Comparison of ENCODE assay signal across 8 mouse cellular contexts in the genomic region with DNA sequence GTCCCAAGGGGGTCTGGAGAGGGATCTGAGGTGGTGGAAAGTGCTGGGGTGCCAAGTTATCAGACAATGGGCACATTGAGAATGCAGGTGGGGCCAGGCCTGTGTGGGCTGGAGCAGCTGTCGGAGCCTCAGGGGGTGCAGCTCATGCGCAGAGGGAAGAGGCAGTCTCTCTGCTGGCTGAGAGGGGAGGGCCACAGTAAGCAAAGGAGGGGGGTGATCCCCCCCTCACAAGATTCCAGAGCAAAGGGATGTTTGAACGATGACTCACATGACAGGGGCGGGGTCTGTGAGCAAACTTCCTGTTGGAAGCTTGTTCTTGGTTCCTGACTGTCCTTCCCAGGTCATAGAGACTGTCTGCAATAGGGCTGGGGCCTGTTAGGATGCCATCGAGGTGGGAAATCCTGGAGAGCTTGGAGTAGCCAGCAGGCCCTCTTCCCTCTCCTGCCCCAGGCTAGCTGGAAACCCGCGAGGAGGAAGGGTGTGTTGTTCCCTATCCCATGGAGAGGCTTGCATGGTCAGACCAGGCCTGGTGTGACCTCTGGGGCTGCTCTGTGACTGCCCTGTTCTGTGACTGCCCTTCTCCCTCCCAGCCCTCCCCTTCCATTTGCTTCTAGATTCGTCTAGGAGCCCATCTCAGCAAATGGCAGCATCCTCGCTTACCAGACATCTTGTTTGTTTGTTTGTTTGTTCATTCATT. TPM values are rescaled to one million over a fixed set of nuclear protein-coding genes. Genes with fewer than 3 reads are reported as not detected.
A peak's percentile ranks its signal among the peaks of the same experiment; 100 is the strongest.
DNase-seq lines count a peak whose midpoint lies in the region; ATAC-seq lines count a peak whose summit lies in the region.

No protein-coding gene starts in this region.

- peak; percentile 7 for DNase-seq in layer of hippocampus, adult 9-11 months
- no peak for DNase-seq in layer of hippocampus, postnatal 14 days (ENCODE audit: low spot score in 2 of 2)
- peak; percentile 47 for DNase-seq in limb, embryonic 10.5 days (ENCODE audit: low spot score)
- DNase-seq in left cerebral cortex, postnatal 25 days (ENCODE audit: low spot score in 2 of 2): no peak
- no peak for DNase-seq in left cerebral cortex, adult 18-20 months (ENCODE audit: low spot score in 2 of 2)

- H3K9me3 ChIP-seq in heart, embryonic 14.5 days (ENCODE audit: control insufficient read depth, low read length): 0 out of 2 replicates have a peak, but pooled peaks cover 3% of the 10 kb centered on the region
- H3K9me3 ChIP-seq in limb, embryonic 10.5 days (replicated peaks): no peaks in the 10 kb centered on the region; the same call in 1 of the 2 replicates
- no peaks in the 10 kb centered on the region for H3K9me3 ChIP-seq in neural tube, embryonic 13.5 days

- ATAC-seq in heart, embryonic 14.5 days (ENCODE audit: insufficient number of reproducible peaks, insufficient read depth, low FRiP score, low read depth): peak; percentile 32; the same call in 1 of the 2 replicates
- ATAC-seq in neural tube, embryonic 13.5 days (ENCODE audit: low read depth): peak; percentile 50; the same call in 1 of the 2 replicates

- 0 out of 2 replicates have a peak overlapping the region, but pooled peaks have one; percentile 8 for H3K27ac ChIP-seq in brown adipose tissue, adult 24 weeks (replicated peaks; ENCODE audit: low read depth, low read length)
- H3K27ac ChIP-seq in heart, embryonic 14.5 days (replicated peaks in 1 of 2; ENCODE audit: control insufficient read depth in 1 of 2, insufficient read depth in 1 of 2, low read depth in 2 of 2, low read length in 2 of 2): no peak overlapping the region
- H3K27ac ChIP-seq in limb, embryonic 10.5 days: peak overlapping the region; percentile 77
- no peak overlapping the region for H3K27ac ChIP-seq in neural tube, embryonic 13.5 days (replicated peaks)

- peak overlapping the region; percentile 6; the same call in 1 of the 2 replicates for H3K4me2 ChIP-seq in heart, embryonic 14.5 days (ENCODE audit: low read length)
- H3K4me2 ChIP-seq in neural tube, embryonic 13.5 days: no peak overlapping the region

- no peak overlapping the region for H3K9ac ChIP-seq in heart, embryonic 14.5 days (ENCODE audit: low read length)
- H3K9ac ChIP-seq in neural tube, embryonic 13.5 days: no peak overlapping the region

- intact Hi-C loops in left cerebral cortex, postnatal 25 days (cut with DNase I): no loop called here

- H3K4me3 ChIP-seq in brown adipose tissue, adult 24 weeks (ENCODE audit: insufficient read depth, low read depth, low read length): no peak overlapping the region
- H3K4me3 ChIP-seq in heart, embryonic 14.5 days (ENCODE audit: control insufficient read depth in 1 of 2, insufficient read depth in 1 of 2, low read depth in 1 of 2, low read length in 2 of 2): no peak overlapping the region
- no peak overlapping the region for H3K4me3 ChIP-seq in limb, embryonic 10.5 days
- H3K4me3 ChIP-seq in neural tube, embryonic 13.5 days: no peak overlapping the region

- 40% methylated on average over 9 of the region's 9 CpGs for WGBS in heart, embryonic 14.5 days
- 61% methylated on average over 9 of the region's 9 CpGs for WGBS in limb, embryonic 10.5 days
- 66% methylated on average over 9 of the region's 9 CpGs for WGBS in neural tube, embryonic 13.5 days

- peaks cover 5% of the 10 kb centered on the region; the same call in 1 of the 2 replicates for H3K4me1 ChIP-seq in brown adipose tissue, adult 24 weeks (ENCODE audit: control insufficient read depth, insufficient read depth, insufficient read length, low read length)
- peaks cover 7 to 8% of the 10 kb centered on the region in 2 experiments for H3K4me1 ChIP-seq in heart, embryonic 14.5 days (ENCODE audit: control insufficient read depth in 2 of 2, insufficient read depth in 2 of 2, low read length in 2 of 2)
- H3K4me1 ChIP-seq in limb, embryonic 10.5 days: peaks cover 42% of the 10 kb centered on the region
- peaks cover 9% of the 10 kb centered on the region; the same call in 1 of the 2 replicates for H3K4me1 ChIP-seq in neural tube, embryonic 13.5 days (replicated peaks)

- H3K36me3 ChIP-seq in heart, embryonic 14.5 days (ENCODE audit: control insufficient read depth, insufficient read depth, low read length): no peaks in the 10 kb centered on the region
- no peaks in the 10 kb centered on the region for H3K36me3 ChIP-seq in limb, embryonic 10.5 days
- no peaks in the 10 kb centered on the region for H3K36me3 ChIP-seq in neural tube, embryonic 13.5 days

- H3K27me3 ChIP-seq in heart, embryonic 14.5 days (ENCODE audit: control insufficient read depth, insufficient read depth, low read length): no peaks in the 10 kb centered on the region
- no peaks in the 10 kb centered on the region for H3K27me3 ChIP-seq in limb, embryonic 10.5 days (ENCODE audit: low read depth, poor library complexity, severe bottlenecking)
- H3K27me3 ChIP-seq in neural tube, embryonic 13.5 days: no peaks in the 10 kb centered on the region

RNA-seq across cellular contexts. Expression of a gene that starts 16.5 kb away (rescaled TPM):
- total RNA-seq in layer of hippocampus, postnatal 14 days (2021): under 1 TPM; 0.24 to 0.35 TPM
- polyA plus RNA-seq in brown adipose tissue, adult 24 weeks (2012; ENCODE audit: insufficient read depth, insufficient read length, missing spikeins): not detected in 2 replicates
- polyA plus RNA-seq in heart, embryonic 14.5 days (2014; fragmentation: Nextera tagmentation; extraction: Ambion mirVana): 0.49 and 0.82 TPM in 2 replicates
- polyA plus RNA-seq in limb, embryonic 10.5 days (2016; fragmentation: Nextera tagmentation; extraction: Ambion mirVana): 15.4 and 16.4 TPM in 2 replicates
- 4.0 and 4.1 TPM in 2 replicates for polyA plus RNA-seq in neural tube, embryonic 13.5 days (2015; fragmentation: Nextera tagmentation; extraction: Ambion mirVana)
- total RNA-seq in left cerebral cortex, postnatal 25 days (2021): 1 to 10 TPM; 2.3 to 2.5 TPM
- 1 to 10 TPM; 2.2 to 2.8 TPM for total RNA-seq in left cerebral cortex, adult 18-20 months (2021)

RNA-seq across cellular contexts. Expression of a gene that starts 46.4 kb away (rescaled TPM):
- 100 to 1,000 TPM in 1 of 2 experiments, 10 to 100 TPM in 1; 83.2 to 104 TPM for total RNA-seq in layer of hippocampus, postnatal 14 days (2021)
- polyA plus RNA-seq in brown adipose tissue, adult 24 weeks (2012; ENCODE audit: insufficient read depth, insufficient read length, missing spikeins): 34.1 and 57.5 TPM in 2 replicates
- 7.3 and 9.3 TPM in 2 replicates for polyA plus RNA-seq in heart, embryonic 14.5 days (2014; fragmentation: Nextera tagmentation; extraction: Ambion mirVana)
- 7.9 and 8.0 TPM in 2 replicates for polyA plus RNA-seq in limb, embryonic 10.5 days (2016; fragmentation: Nextera tagmentation; extraction: Ambion mirVana)
- 9.1 and 19.1 TPM in 2 replicates for polyA plus RNA-seq in neural tube, embryonic 13.5 days (2015; fragmentation: Nextera tagmentation; extraction: Ambion mirVana)
- 10 to 100 TPM; 72.9 to 84.4 TPM for total RNA-seq in left cerebral cortex, postnatal 25 days (2021)
- 10 to 100 TPM; 86.5 to 89.9 TPM for total RNA-seq in left cerebral cortex, adult 18-20 months (2021)

Comparison
In these comparisons a context has a peak if more than half of its experiments do, and no peak if none do; other contexts are left out.
1. DNase-seq: peak in layer of hippocampus, adult 9-11 months (single experiment) and limb, embryonic 10.5 days (single experiment); none in layer of hippocampus, postnatal 14 days (0 of 2), left cerebral cortex, postnatal 25 days (0 of 2) and left cerebral cortex, adult 18-20 months (0 of 2).
2. H3K27ac ChIP-seq: peak in brown adipose tissue, adult 24 weeks (single experiment) and limb, embryonic 10.5 days (single experiment); none in heart, embryonic 14.5 days (0 of 2) and neural tube, embryonic 13.5 days (single experiment).